Mouse (Mus musculus): ENCODE results near the gene Gpr1.

DNA sequence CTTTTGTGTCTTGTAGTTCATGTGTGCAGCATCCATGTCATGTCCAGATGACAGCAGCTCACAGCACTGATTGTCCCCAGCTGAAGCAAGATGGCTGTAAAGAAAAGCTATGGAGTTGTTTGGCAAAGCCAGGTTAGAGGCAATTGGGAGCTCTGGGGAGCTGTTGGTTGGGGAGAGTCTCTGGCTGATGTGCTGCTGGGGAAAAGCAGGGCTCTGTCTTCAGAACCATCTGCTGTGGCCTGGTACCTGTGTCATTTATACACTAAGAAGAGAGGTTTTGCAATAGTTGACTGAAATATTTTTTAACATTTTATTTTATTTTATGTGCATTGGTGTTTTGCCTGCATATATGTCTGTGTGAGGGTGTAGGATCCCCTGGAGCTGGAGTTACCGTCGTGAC lies 44.2 kb upstream of the Gpr1 start:
- TF ChIP-seq CTCF (IDR thresholded peaks at IDR 0.05; ENCODE audit: low read depth, low read length) (no peak), POLR2A (IDR thresholded peaks at IDR 0.05; ENCODE audit: extremely low read depth, insufficient read depth, low read length) (no peak)
